Mouse (Mus musculus): Measurements from ENCODE around the gene Sh2d2a.
"Not testable (repeated sequence)": the region's sequence is repeated elsewhere in the genome, so short reads cannot be mapped to it uniquely, and the experiment has no call there.

Gene Sh2d2a

GRCm38 (mm10) chr3:87857666-87858065, 11.1 kb downstream of the Sh2d2a start:
- no peak for DNase-seq

- peak; percentile 78 to 79 for DNase-seq
Measured at GRCm38 (mm10) chr3:87859813-87860212, 13.3 kb downstream of the Sh2d2a start.

DNA sequence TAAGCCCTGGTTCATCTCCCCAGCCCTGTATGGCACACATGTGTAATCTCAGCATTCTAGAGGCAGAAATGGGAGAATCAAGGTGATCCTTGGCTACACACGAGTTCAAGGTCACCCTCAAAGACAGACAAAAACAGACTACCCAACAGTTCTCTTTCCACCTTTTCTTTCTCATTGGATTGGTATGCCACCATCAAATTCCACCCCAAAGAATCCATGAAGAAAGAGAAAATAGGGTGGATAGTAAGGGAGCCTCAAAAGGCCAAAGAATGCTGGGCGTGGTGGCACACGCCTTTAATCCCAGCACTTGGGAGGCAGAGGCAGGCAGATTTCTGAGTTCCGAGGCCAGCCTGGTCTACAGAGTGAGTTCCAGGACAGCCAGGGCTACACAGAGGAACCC, 17.6 kb downstream of the Sh2d2a start:
- not testable (repeated sequence) for DNase-seq

DNA sequence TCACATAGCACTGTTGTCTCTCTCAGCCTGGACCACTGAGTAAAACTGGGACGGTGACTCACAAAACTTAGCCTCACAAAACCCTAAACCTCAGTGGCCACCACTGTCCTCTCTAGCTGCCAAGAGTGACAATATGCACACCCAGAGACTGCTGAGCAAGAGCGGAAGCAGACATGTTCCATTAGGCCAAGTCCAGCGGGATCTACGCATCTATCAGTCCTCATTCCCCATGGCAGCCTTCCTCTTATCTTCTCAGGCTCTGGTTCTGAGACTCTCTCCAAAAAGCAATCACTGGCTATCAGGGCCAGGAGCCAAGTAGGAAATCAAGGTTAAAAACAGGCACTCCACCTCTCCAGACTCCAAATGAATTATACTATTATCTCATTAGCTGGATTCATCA, 31.2 kb downstream of the Sh2d2a start:
- no peak for DNase-seq

DNA sequence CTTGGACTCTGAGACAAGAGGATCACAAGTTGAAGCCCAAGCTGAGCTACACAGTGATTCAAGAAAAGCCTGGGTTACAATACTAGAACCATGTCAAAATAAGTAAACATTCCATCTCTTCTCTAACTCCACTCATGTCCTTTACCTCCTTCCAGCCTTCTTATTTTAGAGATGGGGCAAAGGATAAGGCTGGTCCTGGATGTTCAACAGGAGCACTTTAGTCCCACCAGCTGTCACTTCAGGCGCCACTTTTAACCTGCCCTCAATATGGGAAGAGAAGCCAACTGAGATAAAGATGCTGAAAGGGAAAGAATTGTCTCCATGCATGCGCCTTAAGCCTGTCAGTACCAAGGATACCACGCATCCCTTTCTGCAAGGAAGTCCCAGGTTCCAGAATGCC, 37.7 kb downstream of the Sh2d2a start:
- no peak for DNase-seq

GRCm38 (mm10) chr3:87884708-87885251, 38.2 kb downstream of the Sh2d2a start:
- peak; percentile 17 to 52 for DNase-seq

DNA sequence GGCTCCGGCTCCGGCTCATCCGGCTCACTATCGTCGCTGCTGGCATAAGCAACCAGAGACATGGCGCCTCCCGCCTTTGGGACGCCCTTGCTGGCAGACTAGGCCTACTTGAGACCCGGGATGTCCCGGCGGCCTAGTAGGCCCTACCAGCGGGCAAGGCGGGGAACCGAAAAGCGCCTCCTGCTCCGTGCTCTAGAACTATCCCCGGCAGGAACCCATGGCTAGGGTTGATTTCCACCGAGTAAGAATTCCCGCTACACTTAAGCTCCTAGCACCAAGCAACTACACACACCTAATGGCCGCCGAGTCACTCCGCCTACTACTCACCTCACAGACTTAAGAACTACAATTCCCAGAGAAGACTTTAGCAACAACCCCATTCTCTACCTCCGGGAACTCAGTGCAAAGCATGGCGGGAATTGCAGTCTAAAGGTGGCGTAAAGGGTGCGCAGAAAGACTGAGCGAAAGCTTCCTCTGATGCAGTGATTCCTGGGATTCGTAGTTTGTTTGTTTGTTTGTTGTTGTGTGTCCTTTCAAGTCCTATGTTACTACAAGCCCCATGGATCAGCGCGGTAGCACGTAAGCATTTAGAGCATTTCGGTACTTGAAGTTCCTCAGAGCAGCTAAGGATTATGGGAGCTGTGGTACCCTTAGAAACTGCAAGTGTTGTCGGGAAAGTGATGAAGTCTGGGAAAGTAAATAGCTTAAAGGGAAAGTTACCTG, 38.9 kb downstream of the Sh2d2a start, which contains the start of gene Prcc:
Prcc (minus strand) TSS at position 328 of the 723 bp plus-strand sequence.
- DNase-seq: peak; percentile 91 to 99

DNA sequence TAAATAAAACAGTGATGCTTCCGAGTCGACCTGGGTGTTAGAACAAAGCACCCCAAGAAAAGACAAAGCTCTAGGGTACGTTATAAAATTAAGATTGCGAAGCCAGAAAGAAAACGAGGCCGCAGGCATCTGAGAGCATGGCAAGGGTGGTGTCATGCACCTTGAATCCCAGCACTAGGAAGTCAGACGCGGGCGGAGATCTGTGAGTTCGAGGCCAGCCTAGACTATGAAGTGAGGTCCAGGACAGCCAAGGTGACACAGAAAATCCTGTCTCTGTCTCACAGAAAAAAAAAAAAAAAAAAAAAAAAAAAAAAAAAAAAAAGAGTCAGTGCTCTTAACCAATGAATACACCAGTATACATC, 39.4 kb downstream of the Sh2d2a start:
- no peak for DNase-seq

- no peak for DNase-seq
Measured at GRCm38 (mm10) chr3:87886416-87886815, 39.9 kb downstream of the Sh2d2a start.

DNA sequence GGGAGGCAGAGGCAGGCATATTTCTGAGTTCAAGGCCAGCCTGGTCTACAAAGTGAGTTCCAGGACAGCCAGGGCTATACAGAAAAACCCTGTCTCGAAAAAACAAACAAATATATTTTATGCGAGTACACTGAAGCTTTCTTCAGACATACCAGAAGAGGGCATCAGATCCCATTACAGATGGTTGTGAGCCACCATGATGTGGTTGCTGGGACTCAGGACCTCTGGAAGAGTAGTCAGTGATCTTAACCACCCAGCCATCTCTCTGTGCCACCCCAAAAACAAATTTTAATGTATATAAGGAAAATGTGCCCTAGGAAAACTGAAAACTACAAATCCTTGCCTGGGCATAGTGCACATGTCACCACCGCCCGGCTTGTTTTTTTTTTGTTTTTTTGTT, 40.8 kb downstream of the Sh2d2a start:
- not testable (repeated sequence) for DNase-seq

- no peak for DNase-seq
Measured at GRCm38 (mm10) chr3:87891481-87891880, 44.9 kb downstream of the Sh2d2a start.

DNA sequence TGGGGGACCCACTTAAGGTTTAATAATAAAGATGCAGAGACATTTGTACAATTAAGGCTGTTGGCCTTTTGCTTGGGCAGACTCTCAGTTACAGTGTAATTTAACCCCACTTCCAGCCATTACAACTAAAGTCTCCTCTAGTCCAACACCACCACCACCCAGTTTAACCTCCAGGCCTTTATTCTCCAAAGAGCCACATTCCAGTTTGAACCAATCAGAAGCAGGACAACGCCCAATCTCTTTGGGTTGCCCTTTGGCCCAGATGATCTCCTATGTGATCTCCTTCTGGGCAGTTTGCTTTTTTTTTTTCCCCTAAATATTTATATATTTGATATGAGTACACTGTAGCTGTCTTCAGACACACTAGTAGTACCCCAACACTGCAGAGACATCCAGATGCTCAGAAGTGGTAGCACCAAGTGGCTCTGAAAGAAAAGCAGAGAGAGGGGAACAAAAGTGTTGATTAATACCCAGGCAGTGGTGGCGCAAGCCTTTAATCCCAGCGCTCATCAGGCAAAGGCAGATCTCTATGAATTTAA, 46.9 kb downstream of the Sh2d2a start:
- DNase-seq: no peak

DNA sequence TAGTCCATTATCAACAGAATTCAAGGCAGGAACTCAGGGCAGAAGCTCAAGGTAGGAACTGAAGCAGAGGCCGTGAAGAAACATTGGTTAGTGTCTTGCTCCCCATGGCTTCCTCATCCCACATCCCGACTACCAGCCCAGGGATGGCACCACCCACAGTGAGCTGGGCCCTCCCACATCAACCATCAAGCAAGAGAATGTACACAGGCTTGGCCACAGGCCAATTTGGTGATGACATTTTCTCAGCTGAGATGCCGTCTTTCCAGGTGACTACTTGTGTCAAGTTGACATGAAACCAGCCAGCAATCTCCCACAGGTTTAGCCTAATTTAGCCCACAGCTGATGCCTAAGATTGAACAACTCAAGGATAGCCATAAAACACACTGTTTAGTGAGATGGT, 52.7 kb downstream of the Sh2d2a start:
- no peak for DNase-seq

GRCm38 (mm10) chr3:87899776-87900175, 53.2 kb downstream of the Sh2d2a start:
- DNase-seq: no peak

- DNase-seq: no peak
Measured at GRCm38 (mm10) chr3:87901036-87901624, 54.6 kb downstream of the Sh2d2a start.

DNA sequence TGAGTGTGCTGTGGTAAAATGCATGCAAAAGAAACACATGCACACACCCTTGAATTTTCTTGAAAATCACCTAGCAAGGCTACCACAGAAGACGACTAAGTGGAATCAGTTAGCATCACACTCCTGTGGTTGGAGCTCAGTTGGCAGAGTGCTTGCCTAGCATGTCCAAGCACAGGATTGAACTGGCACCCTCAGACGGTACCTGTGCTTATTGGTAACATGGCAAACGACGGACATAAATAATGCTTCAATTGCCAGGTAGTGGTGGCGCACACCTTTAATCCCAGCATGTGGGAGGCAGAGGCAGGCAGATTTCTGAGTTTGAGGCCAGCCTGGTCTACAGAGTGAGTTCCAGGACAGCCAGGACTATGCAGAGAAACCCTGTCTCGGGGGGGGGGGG, 55.4 kb downstream of the Sh2d2a start:
- DNase-seq: not testable (repeated sequence)

GRCm38 (mm10) chr3:87903821-87904220, 57.3 kb downstream of the Sh2d2a start:
- no peak for DNase-seq
